Mouse (Mus musculus): ENCODE measurements around the gene Sdhb. TPM values are rescaled to one million over a fixed set of nuclear protein-coding genes. Genes with fewer than 3 reads are reported as not detected.

Gene Sdhb
- polyA plus RNA-seq (2016; fragmentation: Nextera tagmentation; extraction: Ambion mirVana) = 380 and 396 TPM in 2 replicates

- Histone ChIP-seq H3K9ac (peak within 1 kb of the TSS; percentile 93), H3K4me3 (replicated peaks) (peak within 1 kb of the TSS; percentile 93), H3K27ac (peak within 1 kb of the TSS; percentile 83), H3K9me3 (no peaks in the 10 kb centered on the region), H3K36me3 (replicated peaks) (peaks cover under 1% of the 10 kb centered on the region; the same call in 1 of the 2 replicates), H3K27me3 (peaks cover 17% of the 10 kb centered on the region; the same call in 1 of the 2 replicates), H3K4me2 (peak within 1 kb of the TSS; percentile 95), H3K4me1 (peaks cover 50% of the 10 kb centered on the region)
- 1% methylated on average over 37 of the region's 37 CpGs for WGBS
- ATAC-seq (ENCODE audit: low FRiP score) = peak; percentile 95
Measured at GRCm38 (mm10) chr4:140960781-140961466, at the start of gene Sdhb. TSS of gene Sdhb (plus strand) at chr4:140961203.

- 95% methylated on average over 9 of the region's 9 CpGs for WGBS
- Histone ChIP-seq H3K36me3 (replicated peaks) (no peaks in the 10 kb centered on the region), H3K9me3 (no peaks in the 10 kb centered on the region), H3K4me2 (no peak overlapping the region), H3K4me1 (peaks cover 19% of the 10 kb centered on the region), H3K4me3 (replicated peaks) (no peak overlapping the region), H3K27ac (no peak overlapping the region), H3K27me3 (peaks cover 35% of the 10 kb centered on the region), H3K9ac (no peak overlapping the region)
- no peak for ATAC-seq (ENCODE audit: low FRiP score)
Measured at GRCm38 (mm10) chr4:140911416-140911815, 49.6 kb upstream of the Sdhb start.

DNA sequence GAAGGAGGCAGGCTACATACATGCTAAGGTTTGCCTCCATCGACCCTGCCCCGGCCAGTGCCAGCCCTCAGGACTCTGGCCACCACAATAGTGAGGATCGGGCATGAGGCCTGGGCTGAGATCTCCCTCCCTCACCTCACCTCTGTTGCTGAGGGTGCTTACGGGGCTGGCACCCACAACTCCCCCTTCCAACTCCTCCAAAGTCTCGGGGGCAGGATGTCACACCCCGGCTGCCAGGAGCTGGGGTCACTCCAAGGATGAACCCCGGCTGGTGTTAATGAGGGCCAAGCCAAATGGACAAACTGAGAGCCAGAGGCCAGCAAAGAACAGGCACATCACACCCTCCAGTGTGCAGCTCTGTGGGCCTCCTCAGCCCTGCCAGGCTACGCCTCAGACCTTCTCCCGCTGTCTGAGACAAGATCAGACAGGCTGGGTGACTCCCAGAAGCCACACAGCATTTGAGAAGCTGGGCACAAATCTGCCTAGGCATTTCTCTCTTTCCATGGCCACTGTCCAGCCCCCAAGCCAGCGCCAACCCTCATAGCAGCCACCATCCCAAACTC, 48.7 kb upstream of the Sdhb start:
- H3K4me1 ChIP-seq = peaks cover 15% of the 10 kb centered on the region
- ATAC-seq (ENCODE audit: low FRiP score) = no peak
- no peaks in the 10 kb centered on the region for H3K36me3 ChIP-seq (replicated peaks)
- no peak overlapping the region for H3K27ac ChIP-seq
- H3K4me3 ChIP-seq (replicated peaks) = no peak overlapping the region
- H3K9me3 ChIP-seq = no peaks in the 10 kb centered on the region
- H3K9ac ChIP-seq = no peak overlapping the region; the same call in 1 of the 2 replicates
- whole genome bisulfite sequencing = 92% methylated on average over 10 of the region's 10 CpGs
- H3K4me2 ChIP-seq = no peak overlapping the region
- H3K27me3 ChIP-seq = peaks cover 25% of the 10 kb centered on the region

DNA sequence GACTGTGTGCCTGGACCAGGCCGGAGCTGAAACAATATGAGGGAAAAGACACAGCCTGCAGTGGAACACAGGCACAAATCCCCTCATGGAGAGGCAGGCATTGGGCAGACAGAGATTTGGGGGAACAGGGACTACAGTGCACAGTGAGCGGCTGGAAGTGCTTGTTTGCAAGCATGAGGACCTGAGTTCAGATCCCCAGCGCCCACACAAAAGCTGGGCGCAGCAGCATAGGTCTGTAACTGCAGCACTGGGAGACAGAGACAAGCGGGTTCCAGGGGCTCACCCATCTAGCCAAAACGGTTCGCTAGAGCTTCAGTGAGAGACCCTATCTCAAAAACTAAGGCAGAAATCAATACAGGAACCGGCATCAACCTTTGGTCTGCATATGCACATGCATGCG, 47.4 kb upstream of the Sdhb start:
- whole genome bisulfite sequencing = 90% methylated on average over 9 of the region's 9 CpGs

GRCm38 (mm10) chr4:140914731-140915131, 46.3 kb upstream of the Sdhb start:
- Histone ChIP-seq H3K9me3 (no peaks in the 10 kb centered on the region), H3K4me2 (no peak overlapping the region), H3K36me3 (replicated peaks) (no peaks in the 10 kb centered on the region), H3K27me3 (0 out of 2 replicates have a peak, but pooled peaks cover 8% of the 10 kb centered on the region), H3K27ac (no peak overlapping the region), H3K4me3 (replicated peaks) (no peak overlapping the region), H3K9ac (no peak overlapping the region), H3K4me1 (peaks cover 15% of the 10 kb centered on the region)
- no peak for ATAC-seq (ENCODE audit: low FRiP score)
- WGBS = 54% methylated on average over 6 of the region's 6 CpGs

More for the DNA sequence above, 47.4 kb upstream of the Sdhb start:
- Histone ChIP-seq H3K4me1 (peaks cover 15% of the 10 kb centered on the region), H3K27ac (no peak overlapping the region), H3K4me3 (replicated peaks) (no peak overlapping the region), H3K9me3 (no peaks in the 10 kb centered on the region), H3K9ac (no peak overlapping the region), H3K4me2 (no peak overlapping the region), H3K27me3 (0 out of 2 replicates have a peak, but pooled peaks cover 14% of the 10 kb centered on the region), H3K36me3 (replicated peaks) (no peaks in the 10 kb centered on the region)
- no peak for ATAC-seq (ENCODE audit: low FRiP score)

- H3K9ac ChIP-seq = no peak overlapping the region
- peaks cover 15% of the 10 kb centered on the region for H3K4me1 ChIP-seq
- no peak overlapping the region for H3K27ac ChIP-seq
- H3K27me3 ChIP-seq = 0 out of 2 replicates have a peak, but pooled peaks cover 5% of the 10 kb centered on the region
- no peak overlapping the region for H3K4me3 ChIP-seq (replicated peaks)
- H3K4me2 ChIP-seq = no peak overlapping the region
- WGBS = 85% methylated on average over 3 of the region's 3 CpGs
- no peaks in the 10 kb centered on the region for H3K9me3 ChIP-seq
- no peak for ATAC-seq (ENCODE audit: low FRiP score)
- H3K36me3 ChIP-seq (replicated peaks) = no peaks in the 10 kb centered on the region
Measured at GRCm38 (mm10) chr4:140915235-140915634, 45.8 kb upstream of the Sdhb start.

DNA sequence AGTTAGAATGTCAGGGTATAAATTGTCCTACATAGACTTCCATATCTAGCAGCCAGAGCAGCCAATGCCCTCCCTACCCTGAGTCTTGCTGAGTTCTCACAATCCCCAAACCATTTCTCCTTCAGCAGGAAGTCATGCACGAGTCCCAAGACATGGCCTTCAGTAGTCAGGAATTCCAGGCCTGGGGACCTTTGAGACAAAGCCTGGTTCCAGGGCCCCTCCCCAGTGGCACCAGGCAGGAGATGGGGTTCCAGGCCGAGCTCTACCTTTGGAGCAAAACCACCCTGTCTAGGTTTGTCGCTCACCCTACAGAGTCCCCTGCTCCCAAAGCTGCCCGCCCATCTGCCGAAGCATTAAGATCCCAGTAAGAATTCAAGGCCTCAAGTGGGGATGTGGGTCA, 44.7 kb upstream of the Sdhb start:
- Histone ChIP-seq H3K36me3 (replicated peaks) (no peaks in the 10 kb centered on the region), H3K27me3 (0 out of 2 replicates have a peak, but pooled peaks cover 2% of the 10 kb centered on the region), H3K4me3 (replicated peaks) (no peak overlapping the region), H3K4me1 (peaks cover 9% of the 10 kb centered on the region), H3K27ac (no peak overlapping the region), H3K9ac (no peak overlapping the region), H3K4me2 (no peak overlapping the region), H3K9me3 (no peaks in the 10 kb centered on the region)
- no peak for ATAC-seq (ENCODE audit: low FRiP score)
- 90% methylated on average over 5 of the region's 5 CpGs for WGBS

- no peak overlapping the region for H3K4me2 ChIP-seq
- no peak overlapping the region for H3K4me3 ChIP-seq (replicated peaks)
- H3K27me3 ChIP-seq = no peaks in the 10 kb centered on the region
- no peaks in the 10 kb centered on the region for H3K36me3 ChIP-seq (replicated peaks)
- H3K9me3 ChIP-seq = no peaks in the 10 kb centered on the region
- no peak overlapping the region for H3K27ac ChIP-seq
- H3K9ac ChIP-seq = no peak overlapping the region
- 91% methylated on average over 9 of the region's 9 CpGs for WGBS
- no peak for ATAC-seq (ENCODE audit: low FRiP score)
- H3K4me1 ChIP-seq = peaks cover 9% of the 10 kb centered on the region
Measured at GRCm38 (mm10) chr4:140917451-140917850, 43.6 kb upstream of the Sdhb start.

DNA sequence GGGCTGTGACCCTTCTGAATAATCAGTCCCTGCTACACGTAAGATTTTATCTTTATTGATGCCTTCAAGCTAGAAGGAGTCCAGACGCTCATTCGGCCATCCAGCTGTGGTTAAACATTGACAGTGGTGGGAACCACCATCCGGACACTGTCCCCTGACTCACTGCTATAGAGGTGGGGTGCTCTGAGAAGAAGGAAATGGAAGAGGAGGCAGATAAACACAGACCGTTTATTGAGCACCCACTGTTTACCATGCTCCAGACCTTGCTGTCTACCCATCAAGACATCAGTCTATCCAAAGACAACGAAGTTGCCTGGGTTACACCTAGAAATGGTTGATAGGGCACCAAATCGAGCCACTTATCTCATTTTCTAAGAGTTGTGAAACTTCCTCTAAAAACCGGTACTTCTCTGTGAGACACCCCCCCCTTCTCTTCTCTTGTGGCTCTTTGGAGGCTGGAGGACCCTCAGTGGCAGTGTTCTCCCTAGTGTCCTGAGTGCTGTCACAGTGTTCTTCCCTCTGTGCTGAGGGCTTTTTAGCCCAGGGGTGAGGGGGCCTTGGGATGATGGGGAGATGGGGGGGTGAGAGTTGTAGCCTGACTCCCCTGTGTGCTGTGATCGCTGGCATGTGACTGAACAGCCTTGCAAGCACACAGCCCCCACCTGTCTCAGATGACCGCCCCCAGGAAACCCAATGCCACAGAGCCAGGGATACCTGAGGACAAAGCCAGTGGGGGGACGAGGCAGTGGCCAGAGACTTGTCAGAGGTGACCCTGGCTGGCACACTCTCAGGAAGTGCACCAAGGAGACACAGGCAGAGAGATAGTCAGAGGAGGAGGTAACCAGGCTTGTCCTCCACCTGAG, 40.8 kb upstream of the Sdhb start:
- no peaks in the 10 kb centered on the region for H3K9me3 ChIP-seq
- H3K9ac ChIP-seq = no peak overlapping the region
- H3K27me3 ChIP-seq = no peaks in the 10 kb centered on the region; the same call in 1 of the 2 replicates
- 83% methylated on average over 11 of the region's 11 CpGs for WGBS
- no peak overlapping the region for H3K4me2 ChIP-seq
- ATAC-seq (ENCODE audit: low FRiP score) = no peak
- no peak overlapping the region for H3K4me3 ChIP-seq (replicated peaks)
- peaks cover 1% of the 10 kb centered on the region for H3K4me1 ChIP-seq
- no peaks in the 10 kb centered on the region for H3K36me3 ChIP-seq (replicated peaks)
- no peak overlapping the region for H3K27ac ChIP-seq

GRCm38 (mm10) chr4:140922508-140922907, 38.5 kb upstream of the Sdhb start:
- Histone ChIP-seq H3K4me3 (replicated peaks) (no peak overlapping the region), H3K4me1 (no peaks in the 10 kb centered on the region; the same call in 1 of the 2 replicates), H3K36me3 (replicated peaks) (no peaks in the 10 kb centered on the region), H3K4me2 (no peak overlapping the region), H3K27me3 (no peaks in the 10 kb centered on the region; the same call in 1 of the 2 replicates), H3K27ac (no peak overlapping the region), H3K9me3 (no peaks in the 10 kb centered on the region), H3K9ac (no peak overlapping the region)
- WGBS = 85% methylated on average over 5 of the region's 5 CpGs
- ATAC-seq (ENCODE audit: low FRiP score) = no peak

- no peak overlapping the region for H3K27ac ChIP-seq
- peaks cover under 1% of the 10 kb centered on the region; the same call in 1 of the 2 replicates for H3K27me3 ChIP-seq
- no peak overlapping the region for H3K4me3 ChIP-seq (replicated peaks)
- no peaks in the 10 kb centered on the region for H3K36me3 ChIP-seq (replicated peaks)
- WGBS = 85% methylated on average over 8 of the region's 8 CpGs
- peaks cover 9% of the 10 kb centered on the region; the same call in 1 of the 2 replicates for H3K4me1 ChIP-seq
- no peak for ATAC-seq (ENCODE audit: low FRiP score)
- H3K9me3 ChIP-seq = no peaks in the 10 kb centered on the region
- no peak overlapping the region for H3K9ac ChIP-seq
- no peak overlapping the region for H3K4me2 ChIP-seq
Measured at GRCm38 (mm10) chr4:140925648-140926047, 35.4 kb upstream of the Sdhb start.

DNA sequence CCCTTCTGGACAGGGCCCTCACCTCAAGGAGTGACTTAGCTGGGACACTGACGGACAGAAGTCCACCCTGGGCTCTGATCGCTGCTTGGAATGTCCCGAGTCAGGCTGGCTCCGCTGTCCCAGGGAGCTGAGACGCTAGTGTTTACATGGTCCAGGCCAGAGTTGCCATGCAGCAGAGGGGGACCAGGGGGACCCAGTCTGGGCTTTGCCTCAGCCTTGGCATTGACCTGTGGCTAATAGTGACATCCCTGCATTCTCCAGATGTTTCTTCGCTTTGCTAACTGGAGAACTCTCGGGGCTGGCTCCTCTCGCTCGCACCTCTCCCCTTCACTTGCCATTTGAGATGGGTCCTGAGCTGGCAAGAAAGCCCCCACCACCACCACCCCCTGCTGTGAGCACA, 32.7 kb upstream of the Sdhb start:
- peaks cover 16% of the 10 kb centered on the region for H3K4me1 ChIP-seq
- 84% methylated on average over 9 of the region's 9 CpGs for WGBS
- no peak overlapping the region for H3K4me2 ChIP-seq
- peaks cover 6% of the 10 kb centered on the region; the same call in 1 of the 2 replicates for H3K27me3 ChIP-seq
- H3K9ac ChIP-seq = no peak overlapping the region
- no peaks in the 10 kb centered on the region for H3K9me3 ChIP-seq
- no peak for ATAC-seq (ENCODE audit: low FRiP score)
- no peaks in the 10 kb centered on the region for H3K36me3 ChIP-seq (replicated peaks)
- H3K4me3 ChIP-seq (replicated peaks) = no peak overlapping the region
- no peak overlapping the region for H3K27ac ChIP-seq

Measured in forebrain, embryonic 12.5 days (tissue).